Mouse (Mus musculus): ENCODE results near the gene Galnt10. TPM values are rescaled to one million over a fixed set of nuclear protein-coding genes. Genes with fewer than 3 reads are reported as not detected.

The Galnt10 gene
- polyA plus RNA-seq, 1 experiment, result 19.4 TPM

GRCm38 (mm10) chr11:57690836-57691235, 45.6 kb downstream of the Galnt10 start:
- no peaks in the 10 kb centered on the region for H3K27me3 ChIP-seq (ENCODE audit: control insufficient read depth, insufficient read depth, low read length)
- peaks cover 31% of the 10 kb centered on the region; the same call in 1 of the 2 replicates for H3K4me1 ChIP-seq (ENCODE audit: control insufficient read depth, insufficient read depth, insufficient read length)
- TF ChIP-seq CTCF (IDR thresholded peaks at IDR 0.05; ENCODE audit: extremely low read depth, insufficient read depth, insufficient read length, insufficient replicate concordance) (no peak), POLR2A (IDR thresholded peaks at IDR 0.05; ENCODE audit: low read depth, low read length) (no peak)
- no peak overlapping the region for H3K4me3 ChIP-seq (ENCODE audit: extremely low read depth, insufficient read depth, insufficient read length)
- 90% methylated on average over 5 of the region's 5 CpGs for WGBS
- H3K36me3 ChIP-seq (ENCODE audit: control insufficient read depth, insufficient read depth, low read length), result peaks cover 1% of the 10 kb centered on the region; the same call in 1 of the 2 replicates
- DNase-seq (ENCODE audit: low read depth in 1 of 2, low spot score in 2 of 2), result no peak
- no peak overlapping the region for H3K27ac ChIP-seq (ENCODE audit: insufficient read depth, low read length)

- peaks cover 25% of the 10 kb centered on the region; the same call in 1 of the 2 replicates for H3K4me1 ChIP-seq (ENCODE audit: control insufficient read depth, insufficient read depth, insufficient read length)
- no peak overlapping the region for H3K27ac ChIP-seq (ENCODE audit: insufficient read depth, low read length)
- H3K4me3 ChIP-seq (ENCODE audit: extremely low read depth, insufficient read depth, insufficient read length), result no peak overlapping the region
- H3K27me3 ChIP-seq (ENCODE audit: control insufficient read depth, insufficient read depth, low read length), result no peaks in the 10 kb centered on the region
- peaks cover 1% of the 10 kb centered on the region; the same call in 1 of the 2 replicates for H3K36me3 ChIP-seq (ENCODE audit: control insufficient read depth, insufficient read depth, low read length)
- 60% methylated on average over 6 of the region's 6 CpGs for WGBS
- DNase-seq (ENCODE audit: low read depth in 1 of 2, low spot score in 2 of 2), result no peak
- TF ChIP-seq CTCF (IDR thresholded peaks at IDR 0.05; ENCODE audit: extremely low read depth, insufficient read depth, insufficient read length, insufficient replicate concordance), result no peak
- TF ChIP-seq POLR2A (IDR thresholded peaks at IDR 0.05; ENCODE audit: low read depth, low read length), result no peak
These were observed 46.7 kb downstream of the Galnt10 start for GRCm38 (mm10) chr11:57691939-57692338.

DNA sequence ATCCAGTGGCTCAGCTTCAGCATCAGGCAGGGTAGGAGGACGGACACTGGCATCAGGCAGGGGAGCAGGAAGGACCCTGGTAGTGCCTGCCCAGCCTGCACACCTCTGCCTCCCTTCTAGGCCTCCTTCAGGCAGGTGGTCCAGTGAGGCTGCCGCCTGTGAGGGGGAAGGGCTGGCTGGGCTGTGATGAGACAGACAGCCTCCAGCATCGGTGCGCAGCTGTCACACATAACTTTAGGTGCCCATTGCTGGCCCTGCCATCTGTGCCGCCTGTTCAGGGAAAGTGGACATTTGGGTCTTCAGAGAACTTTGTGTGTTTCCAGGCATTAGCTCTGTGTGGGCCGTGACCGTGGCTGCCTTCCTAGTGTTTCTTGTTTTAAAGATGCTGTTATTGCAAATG, 47.5 kb downstream of the Galnt10 start:
- Histone ChIP-seq H3K36me3 (ENCODE audit: control insufficient read depth, insufficient read depth, low read length) (peaks cover 1% of the 10 kb centered on the region; the same call in 1 of the 2 replicates), H3K27ac (ENCODE audit: insufficient read depth, low read length) (no peak overlapping the region), H3K4me3 (ENCODE audit: extremely low read depth, insufficient read depth, insufficient read length) (no peak overlapping the region), H3K4me1 (ENCODE audit: control insufficient read depth, insufficient read depth, insufficient read length) (peaks cover 18% of the 10 kb centered on the region; the same call in 1 of the 2 replicates), H3K27me3 (ENCODE audit: control insufficient read depth, insufficient read depth, low read length) (no peaks in the 10 kb centered on the region)
- TF ChIP-seq POLR2A (IDR thresholded peaks at IDR 0.05; ENCODE audit: low read depth, low read length) (no peak), CTCF (IDR thresholded peaks at IDR 0.05; ENCODE audit: extremely low read depth, insufficient read depth, insufficient read length, insufficient replicate concordance) (no peak)
- WGBS, result 92% methylated on average over 7 of the region's 7 CpGs
- DNase-seq (ENCODE audit: low read depth in 1 of 2, low spot score in 2 of 2), result no peak

DNA sequence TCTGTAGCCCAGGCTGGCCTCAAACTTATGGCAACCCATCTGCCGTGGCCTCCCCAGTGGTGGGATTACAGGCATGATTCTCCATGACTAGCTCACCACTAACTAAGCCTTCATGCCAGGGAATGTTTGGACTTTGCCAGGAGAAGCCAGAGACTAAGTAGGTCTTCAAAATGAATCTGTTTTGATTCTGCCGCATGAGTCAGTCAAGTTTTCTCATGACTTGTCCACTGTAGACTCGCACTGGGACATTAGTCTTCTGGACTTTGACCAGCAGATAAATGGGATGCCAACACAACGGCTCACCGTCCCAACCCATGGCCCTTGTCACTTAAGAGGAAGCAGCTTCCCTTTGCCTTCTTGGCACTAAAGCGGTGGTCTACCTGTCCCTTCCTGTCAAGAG, 49.2 kb downstream of the Galnt10 start:
- TF ChIP-seq POLR2A (IDR thresholded peaks at IDR 0.05; ENCODE audit: low read depth, low read length) (no peak), CTCF (IDR thresholded peaks at IDR 0.05; ENCODE audit: extremely low read depth, insufficient read depth, insufficient read length, insufficient replicate concordance) (no peak)
- no peak overlapping the region for H3K27ac ChIP-seq (ENCODE audit: insufficient read depth, low read length)
- peaks cover 1% of the 10 kb centered on the region; the same call in 1 of the 2 replicates for H3K36me3 ChIP-seq (ENCODE audit: control insufficient read depth, insufficient read depth, low read length)
- no peak overlapping the region for H3K4me3 ChIP-seq (ENCODE audit: extremely low read depth, insufficient read depth, insufficient read length)
- peaks cover 5% of the 10 kb centered on the region; the same call in 1 of the 2 replicates for H3K4me1 ChIP-seq (ENCODE audit: control insufficient read depth, insufficient read depth, insufficient read length)
- WGBS, result 96% methylated on average over 6 of the region's 6 CpGs
- DNase-seq (ENCODE audit: low read depth in 1 of 2, low spot score in 2 of 2), result no peak
- no peaks in the 10 kb centered on the region for H3K27me3 ChIP-seq (ENCODE audit: control insufficient read depth, insufficient read depth, low read length)

DNA sequence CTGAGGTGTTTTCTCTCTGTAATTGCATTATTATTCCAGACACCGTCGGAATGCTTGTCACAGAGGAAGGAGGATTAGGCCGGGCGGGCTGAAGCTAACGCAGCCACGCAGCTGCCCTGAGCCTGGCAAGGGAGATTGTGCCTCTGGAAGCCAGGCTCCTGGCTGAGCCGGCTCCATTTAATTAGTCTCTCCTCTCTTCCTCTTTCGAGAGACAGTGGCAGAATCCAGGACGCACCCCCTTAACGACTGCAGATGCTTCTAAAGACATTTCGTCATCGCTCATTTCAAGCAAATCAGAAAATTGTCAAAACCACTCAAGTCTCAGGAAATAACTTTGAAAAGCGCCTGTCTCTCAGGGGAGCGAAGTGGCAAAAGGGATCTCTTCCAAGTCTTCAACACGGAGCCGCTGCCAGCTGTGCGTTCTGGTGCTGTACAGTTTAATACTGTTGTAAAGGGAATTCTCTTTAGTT, 51.0 kb downstream of the Galnt10 start:
- Histone ChIP-seq H3K27ac (ENCODE audit: insufficient read depth, low read length) (no peak overlapping the region), H3K4me1 (ENCODE audit: control insufficient read depth, insufficient read depth, insufficient read length) (peaks cover 2% of the 10 kb centered on the region; the same call in 1 of the 2 replicates), H3K27me3 (ENCODE audit: control insufficient read depth, insufficient read depth, low read length) (no peaks in the 10 kb centered on the region), H3K36me3 (ENCODE audit: control insufficient read depth, insufficient read depth, low read length) (peaks cover 1% of the 10 kb centered on the region; the same call in 1 of the 2 replicates), H3K4me3 (ENCODE audit: extremely low read depth, insufficient read depth, insufficient read length) (no peak overlapping the region)
- TF ChIP-seq POLR2A (IDR thresholded peaks at IDR 0.05; ENCODE audit: low read depth, low read length), result no peak
- TF ChIP-seq CTCF (IDR thresholded peaks at IDR 0.05; ENCODE audit: extremely low read depth, insufficient read depth, insufficient read length, insufficient replicate concordance), result no peak
- WGBS, result 66% methylated on average over 17 of the region's 17 CpGs
- DNase-seq (ENCODE audit: low read depth in 1 of 2, low spot score in 2 of 2), result no peak

DNA sequence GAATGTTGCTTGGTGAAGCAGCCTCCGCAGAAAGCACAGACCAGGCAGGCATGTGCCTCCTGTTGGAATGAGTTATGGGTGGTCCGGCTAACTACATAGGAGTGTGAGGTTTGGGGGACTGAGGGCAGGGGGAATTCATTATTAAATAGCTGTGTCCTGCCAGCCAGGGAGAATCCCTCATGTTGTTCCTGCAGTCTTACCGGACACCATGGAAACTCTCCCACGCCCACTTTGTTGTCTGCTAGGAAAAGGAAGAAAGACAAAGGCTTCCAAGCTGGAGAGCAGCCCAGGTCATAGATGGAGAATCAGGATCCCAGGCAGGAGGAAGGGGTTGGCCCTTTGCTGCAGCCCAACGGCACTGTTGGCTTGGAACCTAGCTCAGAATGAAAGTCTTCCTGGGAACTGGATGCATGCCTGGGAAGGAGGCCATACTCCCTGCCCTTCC, 51.6 kb downstream of the Galnt10 start:
- H3K4me1 ChIP-seq (ENCODE audit: control insufficient read depth, insufficient read depth, insufficient read length), result peaks cover 2% of the 10 kb centered on the region; the same call in 1 of the 2 replicates
- H3K4me3 ChIP-seq (ENCODE audit: extremely low read depth, insufficient read depth, insufficient read length), result no peak overlapping the region
- H3K36me3 ChIP-seq (ENCODE audit: control insufficient read depth, insufficient read depth, low read length), result peaks cover 1% of the 10 kb centered on the region; the same call in 1 of the 2 replicates
- TF ChIP-seq POLR2A (IDR thresholded peaks at IDR 0.05; ENCODE audit: low read depth, low read length) (no peak), CTCF (IDR thresholded peaks at IDR 0.05; ENCODE audit: extremely low read depth, insufficient read depth, insufficient read length, insufficient replicate concordance) (no peak)
- H3K27ac ChIP-seq (ENCODE audit: insufficient read depth, low read length), result no peak overlapping the region
- WGBS, result 90% methylated on average over 5 of the region's 5 CpGs
- H3K27me3 ChIP-seq (ENCODE audit: control insufficient read depth, insufficient read depth, low read length), result no peaks in the 10 kb centered on the region
- no peak for DNase-seq (ENCODE audit: low read depth in 1 of 2, low spot score in 2 of 2)

- TF ChIP-seq CTCF (IDR thresholded peaks at IDR 0.05; ENCODE audit: extremely low read depth, insufficient read depth, insufficient read length, insufficient replicate concordance) (no peak), POLR2A (IDR thresholded peaks at IDR 0.05; ENCODE audit: low read depth, low read length) (no peak)
These were observed 54.9 kb downstream of the Galnt10 start for GRCm38 (mm10) chr11:57700114-57700513.

More at GRCm38 (mm10) chr11:57700114-57700513, 54.9 kb downstream of the Galnt10 start:
- H3K36me3 ChIP-seq (ENCODE audit: control insufficient read depth, insufficient read depth, low read length), result no peaks in the 10 kb centered on the region; the same call in 1 of the 2 replicates
- H3K27ac ChIP-seq (ENCODE audit: insufficient read depth, low read length), result no peak overlapping the region
- H3K4me3 ChIP-seq (ENCODE audit: extremely low read depth, insufficient read depth, insufficient read length), result no peak overlapping the region
- peaks cover 2% of the 10 kb centered on the region; the same call in 1 of the 2 replicates for H3K4me1 ChIP-seq (ENCODE audit: control insufficient read depth, insufficient read depth, insufficient read length)
- no peaks in the 10 kb centered on the region for H3K27me3 ChIP-seq (ENCODE audit: control insufficient read depth, insufficient read depth, low read length)
- no peak for DNase-seq (ENCODE audit: low read depth in 1 of 2, low spot score in 2 of 2)
- WGBS, result 98% methylated on average over 7 of the region's 7 CpGs

All from spleen, adult 2 months (tissue).